Mouse (Mus musculus): Measurements from ENCODE around the gene Fdx1l. TPM values are rescaled to one million over a fixed set of nuclear protein-coding genes. Genes with fewer than 3 reads are reported as not detected.
"Not testable (repeated sequence)": the region's sequence is repeated elsewhere in the genome, so short reads cannot be mapped to it uniquely, and the experiment has no call there.

The Fdx1l gene
- total RNA-seq, 1 experiment from 2014 or later = 36.5 TPM

DNA sequence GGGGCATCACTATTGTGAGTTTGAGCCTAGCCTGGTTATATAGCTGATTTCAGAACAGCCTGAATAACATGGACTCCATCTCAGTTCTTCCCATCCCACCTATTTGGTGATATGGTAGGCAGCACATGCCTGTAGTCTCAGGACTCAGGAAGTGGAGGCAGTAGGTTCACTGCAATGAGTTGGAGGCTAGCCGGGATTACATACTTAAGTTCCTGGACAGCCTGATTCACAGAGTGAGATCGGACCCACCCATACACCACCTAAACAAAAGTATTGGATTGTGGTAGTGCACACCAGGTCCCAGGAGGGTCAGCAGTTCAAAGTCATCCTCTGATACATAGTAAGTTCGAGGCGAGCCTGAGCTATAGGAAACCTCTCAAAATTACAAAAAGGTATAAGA, 773 bp downstream of the Fdx1l start:
- no peak for DNase-seq

DNA sequence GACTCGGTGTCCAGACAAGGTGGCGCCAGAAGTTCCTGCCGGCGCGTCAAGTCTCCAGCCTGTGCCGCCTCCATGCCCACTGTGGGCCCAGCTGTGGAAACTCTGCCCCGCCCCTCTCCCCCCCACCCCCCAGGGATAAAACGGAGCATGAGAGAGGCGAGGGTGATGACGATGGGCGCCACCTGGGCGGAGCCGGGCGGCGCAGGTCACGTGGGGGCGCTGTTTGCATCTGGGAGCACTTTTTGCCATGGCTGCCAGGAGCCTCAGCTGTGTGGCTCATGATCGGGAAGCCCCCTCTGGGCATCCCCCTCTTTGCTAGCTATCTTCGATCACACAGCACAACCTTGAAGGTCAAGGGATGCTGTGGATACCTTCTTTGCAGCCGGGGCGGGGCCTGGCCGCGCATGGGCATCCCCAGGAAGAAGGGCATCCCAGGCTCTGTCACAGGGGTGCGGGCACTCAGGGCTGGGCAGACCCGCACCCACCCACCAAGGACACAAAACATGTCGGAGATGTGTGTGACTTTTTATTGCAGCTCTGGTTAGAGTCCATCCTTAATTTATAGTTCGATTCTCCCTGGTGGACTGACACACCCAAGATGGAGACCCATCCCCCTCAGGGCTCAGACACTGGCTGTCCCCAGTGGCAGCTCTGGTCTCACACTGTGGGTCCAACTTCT, 6.3 kb downstream of the Fdx1l start, which contains the start of gene Zglp1:
TSS of gene Zglp1 (minus strand) at position 88 of the 679 bp plus-strand sequence.
- DNase-seq = no peak

DNA sequence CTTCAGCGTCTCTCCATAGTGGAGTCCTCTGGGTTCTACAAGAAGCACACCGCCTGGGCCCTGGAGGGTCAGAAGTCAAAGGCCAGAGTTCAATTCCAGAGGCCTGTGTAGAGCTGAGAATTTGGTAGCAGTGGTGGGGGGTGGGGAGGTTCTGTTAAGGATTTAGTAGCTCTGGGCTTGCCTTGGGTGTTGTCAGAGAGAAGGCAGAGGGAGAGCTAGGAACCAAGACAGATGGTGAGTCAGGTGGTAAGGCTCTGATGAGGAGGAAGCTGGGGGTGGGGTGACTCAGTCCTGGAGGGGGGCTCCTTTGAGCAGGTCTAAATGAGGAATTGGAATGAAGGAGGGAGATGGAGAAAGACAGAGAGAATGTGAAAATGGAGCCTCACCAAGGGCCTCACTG, 10.5 kb downstream of the Fdx1l start:
- no peak for DNase-seq

DNA sequence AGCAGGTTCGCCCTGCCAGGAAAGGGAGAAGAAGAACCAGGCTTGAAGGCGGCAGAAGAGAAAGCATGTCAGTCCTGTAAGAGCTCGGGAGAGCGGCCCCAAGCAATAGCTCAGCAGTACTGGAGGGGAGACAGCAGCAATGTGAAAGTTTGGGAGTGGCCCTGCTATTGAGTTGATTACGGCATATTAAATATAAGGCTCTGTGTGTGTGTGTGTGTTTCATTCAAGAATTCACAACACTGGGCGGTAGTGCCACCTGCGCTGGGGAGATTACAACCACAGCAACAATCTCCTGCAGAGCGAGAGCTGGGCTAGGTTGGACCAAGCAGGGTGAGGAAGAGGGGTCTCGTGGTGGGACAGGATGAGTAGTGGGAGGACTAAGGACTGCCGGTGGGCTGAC, 21.8 kb downstream of the Fdx1l start:
- DNase-seq = no peak

DNA sequence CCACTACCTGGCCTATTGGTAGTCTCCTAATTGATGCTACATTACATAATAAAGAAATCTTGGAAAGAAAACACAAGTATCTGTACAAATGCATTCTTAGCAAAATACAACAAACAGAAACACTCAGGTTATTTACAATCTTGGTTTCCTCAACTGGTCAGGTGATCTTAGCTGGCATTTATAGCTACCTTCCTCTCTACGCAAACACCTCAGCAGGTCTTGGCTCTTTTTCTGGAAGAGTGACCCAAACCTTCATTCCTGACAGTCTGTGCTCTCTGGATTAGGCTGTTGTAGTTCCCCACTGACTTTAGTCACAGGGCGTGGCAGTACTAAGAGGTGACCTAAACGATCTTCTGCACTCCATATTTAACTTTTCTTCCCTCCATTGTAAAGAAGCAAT, 28.2 kb downstream of the Fdx1l start:
- no peak for DNase-seq

DNA sequence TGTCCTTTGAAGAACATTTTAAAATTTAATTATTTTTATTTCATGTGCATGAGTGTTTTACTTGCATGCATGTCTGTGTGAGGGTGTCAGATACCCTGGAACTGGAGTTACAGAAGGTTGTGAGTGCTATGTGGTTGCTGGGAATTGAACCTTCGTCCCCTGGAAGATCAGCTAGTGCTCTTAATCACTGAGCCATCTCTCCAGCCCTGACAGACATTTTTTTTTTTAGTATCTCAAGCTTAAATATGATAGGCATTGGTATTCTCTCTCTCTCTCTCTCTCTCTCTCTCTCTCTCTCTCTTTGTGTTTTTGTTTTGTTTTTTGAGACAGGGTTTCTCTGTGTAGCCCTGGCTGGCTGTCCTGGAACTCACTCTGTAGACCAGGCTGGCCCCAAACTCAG, 28.6 kb downstream of the Fdx1l start:
- not testable (repeated sequence) for DNase-seq

DNA sequence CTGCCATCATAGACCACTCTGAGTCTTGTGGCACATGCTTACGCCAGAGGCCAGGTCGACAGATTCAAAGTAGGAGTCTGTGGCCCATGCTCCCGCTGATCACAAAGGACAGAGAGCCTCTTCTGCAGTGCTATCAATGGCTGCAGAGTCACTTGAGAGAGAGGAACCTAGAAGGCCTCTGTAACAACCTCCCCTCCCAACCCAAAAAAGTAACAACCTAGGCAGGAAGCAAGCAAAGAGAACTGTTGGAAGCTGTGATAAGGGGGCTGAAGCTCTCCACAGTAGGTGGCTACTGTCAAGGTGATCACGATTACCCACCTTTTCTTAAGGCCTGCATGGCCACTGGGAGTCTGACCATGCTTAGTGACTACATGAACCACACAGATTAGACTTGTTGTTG, 29.9 kb downstream of the Fdx1l start:
- no peak for DNase-seq

DNA sequence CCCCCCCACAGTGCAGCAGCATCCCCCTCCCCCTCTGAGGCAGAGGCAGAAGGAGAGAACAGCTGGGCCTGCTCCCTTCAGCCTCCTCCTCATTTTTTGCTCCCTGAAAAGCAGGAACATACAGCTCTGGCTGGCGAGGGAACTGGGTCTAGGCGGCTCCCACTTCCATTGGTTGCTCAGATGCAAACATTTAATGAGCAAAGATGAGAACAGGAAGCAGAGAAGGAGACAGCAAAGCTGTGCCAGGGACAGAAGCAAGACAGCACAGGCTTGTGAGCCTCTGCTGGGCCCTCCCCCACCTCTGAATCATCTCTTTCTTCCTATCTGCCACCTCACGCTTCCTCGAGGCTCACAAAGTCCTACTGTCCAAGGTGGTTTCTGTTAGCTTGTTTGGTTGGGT, 32.1 kb downstream of the Fdx1l start:
- peak; percentile 13 for DNase-seq

DNA sequence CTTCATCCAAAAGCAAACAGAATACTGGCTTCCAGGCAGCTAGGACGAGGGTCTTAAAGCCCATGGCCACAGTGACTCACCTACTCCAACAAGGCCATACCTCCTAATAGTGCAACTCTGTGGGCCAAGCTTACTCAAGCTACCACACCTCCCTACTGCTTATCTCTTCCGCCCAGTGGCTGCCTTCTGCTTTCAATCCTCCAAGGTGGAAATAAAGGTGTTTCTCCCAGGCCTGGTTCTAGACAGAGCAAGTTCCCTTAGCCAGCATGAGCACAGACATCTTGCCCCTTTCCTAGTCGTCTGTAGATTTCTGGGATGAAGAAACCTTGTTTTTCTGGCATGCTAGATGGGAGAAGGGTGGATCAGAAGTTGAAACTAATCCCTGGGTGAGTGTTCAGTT, 33.6 kb downstream of the Fdx1l start:
- no peak for DNase-seq

DNA sequence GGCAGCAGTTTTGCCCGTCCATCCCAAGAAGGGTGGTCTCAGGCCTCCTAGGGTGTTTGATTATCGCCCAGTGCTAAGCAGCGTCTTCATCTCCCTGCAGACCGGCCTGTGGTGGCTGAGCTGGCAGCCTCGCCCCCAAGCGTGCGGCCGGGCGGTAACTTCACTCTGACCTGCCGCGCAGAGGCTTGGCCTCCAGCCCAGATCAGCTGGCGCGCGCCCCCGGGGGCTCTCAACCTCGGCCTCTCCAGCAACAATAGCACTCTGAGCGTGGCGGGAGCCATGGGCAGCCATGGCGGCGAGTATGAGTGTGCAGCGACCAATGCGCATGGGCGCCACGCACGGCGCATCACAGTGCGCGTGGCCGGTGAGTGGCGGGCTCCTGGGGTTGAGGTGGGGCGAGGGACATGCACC, 35.9 kb downstream of the Fdx1l start:
- DNase-seq = no peak

DNA sequence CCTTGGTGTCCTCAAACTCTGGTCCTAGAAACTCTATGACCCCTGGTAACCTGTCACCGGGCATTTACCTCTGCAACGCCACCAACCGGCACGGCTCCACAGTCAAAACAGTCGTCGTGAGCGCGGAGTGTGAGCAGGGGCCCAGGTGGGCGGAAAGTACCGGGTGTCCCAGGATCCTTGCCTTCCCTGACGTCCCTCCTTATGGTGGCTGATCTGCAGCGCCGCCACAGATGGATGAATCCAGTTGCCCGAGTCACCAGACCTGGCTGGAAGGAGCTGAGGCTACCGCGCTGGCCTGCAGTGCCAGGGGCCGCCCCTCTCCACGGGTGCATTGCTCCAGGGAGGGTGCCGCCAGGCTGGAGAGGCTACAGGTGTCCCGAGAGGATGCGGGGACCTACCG, 36.7 kb downstream of the Fdx1l start:
- DNase-seq = no peak

DNA sequence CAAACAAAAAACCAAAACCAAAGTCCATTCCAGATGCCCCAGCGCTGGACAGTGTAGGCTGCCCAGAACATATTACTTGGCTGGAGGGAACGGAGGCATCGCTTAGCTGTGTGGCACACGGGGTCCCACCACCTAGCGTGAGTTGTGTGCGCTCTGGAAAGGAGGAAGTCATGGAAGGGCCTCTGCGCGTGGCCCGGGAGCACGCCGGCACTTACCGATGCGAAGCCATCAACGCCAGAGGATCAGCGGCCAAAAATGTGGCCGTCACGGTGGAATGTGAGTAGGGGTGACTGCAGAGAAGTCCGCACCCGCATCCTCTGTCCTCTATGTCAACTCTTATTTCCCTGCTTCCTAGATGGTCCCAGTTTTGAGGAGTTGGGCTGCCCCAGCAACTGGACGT, 37.3 kb downstream of the Fdx1l start:
- DNase-seq = no peak

DNA sequence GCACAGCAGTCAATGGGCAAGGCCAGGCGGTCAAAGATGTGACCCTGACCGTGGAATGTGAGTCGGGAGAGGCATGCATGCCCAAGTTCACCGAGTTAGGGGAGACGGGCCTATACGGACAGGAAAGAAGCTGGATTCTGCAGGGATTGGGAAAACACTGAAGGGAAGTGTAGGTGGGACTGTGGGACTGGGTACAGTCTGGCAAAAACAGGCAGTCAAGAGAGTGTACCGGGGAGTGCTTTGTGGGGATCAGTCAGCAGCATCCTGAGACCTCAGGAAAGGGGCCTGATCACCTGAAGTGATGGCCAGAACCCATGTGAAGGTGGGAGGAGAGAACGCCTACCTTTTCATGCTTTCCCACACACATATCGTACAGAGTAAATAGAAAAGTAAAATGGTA, 37.8 kb downstream of the Fdx1l start:
- no peak for DNase-seq

DNA sequence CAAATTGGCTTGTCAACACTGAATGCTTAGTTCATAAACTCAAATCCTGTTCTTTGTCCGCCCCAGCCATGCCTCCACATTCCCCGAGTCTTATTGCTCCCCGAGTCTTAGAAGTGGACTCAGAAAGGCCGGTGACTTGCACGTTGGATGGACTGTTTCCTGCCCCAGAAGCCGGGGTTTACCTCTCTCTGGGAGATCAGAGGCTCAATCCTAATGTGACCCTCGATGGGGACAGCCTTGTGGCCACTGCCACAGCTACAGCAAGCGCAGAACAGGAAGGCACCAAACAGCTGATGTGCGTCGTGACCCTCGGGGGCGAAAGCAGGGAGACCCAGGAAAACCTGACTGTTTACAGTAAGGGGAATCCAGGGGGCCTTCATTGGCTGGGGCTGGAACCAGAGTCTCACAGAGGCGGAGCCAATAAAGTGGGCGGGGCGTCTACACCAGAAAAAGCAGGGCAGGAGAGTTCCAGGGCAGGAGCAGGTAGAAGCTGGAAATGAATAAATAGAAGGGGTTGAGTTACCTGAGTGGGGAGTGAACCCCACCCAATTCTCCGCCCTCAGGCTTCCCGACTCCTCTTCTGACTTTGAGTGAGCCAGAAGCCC, 38.8 kb downstream of the Fdx1l start:
- DNase-seq = no peak

DNA sequence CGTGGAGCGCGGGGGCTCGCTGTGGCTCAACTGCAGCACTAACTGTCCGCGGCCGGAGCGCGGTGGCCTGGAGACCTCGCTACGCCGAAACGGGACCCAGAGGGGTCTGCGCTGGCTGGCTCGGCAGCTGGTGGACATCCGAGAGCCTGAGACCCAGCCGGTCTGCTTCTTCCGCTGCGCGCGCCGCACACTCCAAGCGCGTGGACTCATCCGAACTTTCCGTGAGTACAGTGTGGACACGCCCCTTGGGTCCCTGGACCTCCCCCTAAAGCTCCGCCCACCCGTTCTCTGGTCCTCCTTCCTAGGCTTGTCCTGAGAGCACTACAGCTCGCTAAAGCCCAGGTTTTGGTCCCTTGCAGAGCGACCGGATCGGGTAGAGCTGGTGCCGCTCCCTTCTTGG, 40.3 kb downstream of the Fdx1l start:
- peak; percentile 86 for DNase-seq

DNA sequence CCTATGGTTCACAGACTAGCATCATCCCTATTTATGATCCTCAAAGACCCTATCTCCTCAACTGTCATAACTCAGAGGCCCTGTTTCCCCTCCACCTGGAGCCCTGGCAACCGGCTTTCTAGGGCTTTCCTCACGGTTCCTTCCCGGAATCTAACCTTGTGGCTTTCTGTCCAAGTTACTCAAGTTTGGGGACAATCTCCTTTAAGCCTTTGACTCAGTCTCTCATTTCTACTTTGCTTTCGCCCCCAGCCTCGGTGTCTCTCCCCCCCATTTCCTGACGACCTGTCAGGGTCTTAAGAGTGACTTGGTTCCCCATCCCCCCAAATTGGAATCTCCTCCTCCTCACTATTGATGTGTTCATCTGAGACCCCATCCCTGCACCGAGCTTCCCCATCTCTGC, 40.9 kb downstream of the Fdx1l start:
- DNase-seq = no peak

DNA sequence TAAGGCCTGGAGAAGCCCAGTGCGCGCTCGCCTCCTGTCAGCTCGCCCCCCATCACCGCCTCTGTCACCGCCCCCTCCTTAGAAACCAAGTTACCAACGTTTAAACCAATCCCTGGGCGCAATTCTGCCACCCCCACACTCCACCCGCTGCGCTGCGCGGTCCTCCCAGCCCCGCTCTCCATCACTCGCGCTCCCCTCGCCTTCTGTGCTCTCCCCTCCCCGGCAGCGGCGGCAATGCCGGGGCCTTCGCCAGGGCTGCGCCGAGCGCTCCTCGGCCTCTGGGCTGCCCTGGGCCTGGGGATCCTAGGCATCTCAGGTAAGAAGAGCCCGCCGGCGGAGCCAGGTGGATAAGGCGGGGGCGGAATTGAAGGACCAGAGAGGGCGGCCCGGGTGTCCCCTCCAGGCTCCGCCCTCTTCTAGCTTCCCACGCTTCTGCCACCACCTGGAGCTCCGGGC, 41.5 kb downstream of the Fdx1l start, which contains the start of gene Icam5:
TSS of gene Icam5 (plus strand) at position 178 of the 456 bp plus-strand sequence.
- no peak for DNase-seq

DNA sequence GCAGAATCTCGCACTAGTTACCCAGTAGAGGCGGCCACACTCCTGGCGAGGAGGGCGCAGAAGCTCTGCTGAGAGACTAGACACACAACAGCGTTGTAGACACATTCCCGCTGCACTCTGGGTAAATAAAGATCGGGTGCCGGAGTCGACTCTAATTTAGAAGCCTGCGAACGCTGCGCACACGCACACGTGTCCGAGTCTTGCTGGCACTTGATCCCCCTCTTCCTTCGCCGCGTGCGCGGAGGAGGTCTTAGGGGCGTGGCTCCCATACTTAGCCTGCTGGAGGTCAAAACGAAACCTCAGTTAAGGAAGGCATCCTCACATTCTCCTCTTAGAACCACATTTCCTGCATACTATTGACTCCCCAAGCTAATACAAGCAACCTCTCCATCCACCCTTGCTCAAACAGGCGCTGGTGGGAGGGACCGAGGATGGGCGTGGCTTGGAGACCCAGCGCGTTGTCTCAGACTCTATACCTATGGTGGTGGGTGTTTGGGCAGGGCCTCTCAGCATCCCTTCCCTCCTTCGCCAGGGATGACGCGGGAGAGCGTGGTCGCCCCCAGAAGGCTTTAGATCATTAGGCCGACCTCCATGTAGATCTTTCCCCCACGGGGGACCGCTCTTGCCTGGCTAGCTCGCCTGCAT, 42.0 kb downstream of the Fdx1l start:
- peak; percentile 51 for DNase-seq

DNA sequence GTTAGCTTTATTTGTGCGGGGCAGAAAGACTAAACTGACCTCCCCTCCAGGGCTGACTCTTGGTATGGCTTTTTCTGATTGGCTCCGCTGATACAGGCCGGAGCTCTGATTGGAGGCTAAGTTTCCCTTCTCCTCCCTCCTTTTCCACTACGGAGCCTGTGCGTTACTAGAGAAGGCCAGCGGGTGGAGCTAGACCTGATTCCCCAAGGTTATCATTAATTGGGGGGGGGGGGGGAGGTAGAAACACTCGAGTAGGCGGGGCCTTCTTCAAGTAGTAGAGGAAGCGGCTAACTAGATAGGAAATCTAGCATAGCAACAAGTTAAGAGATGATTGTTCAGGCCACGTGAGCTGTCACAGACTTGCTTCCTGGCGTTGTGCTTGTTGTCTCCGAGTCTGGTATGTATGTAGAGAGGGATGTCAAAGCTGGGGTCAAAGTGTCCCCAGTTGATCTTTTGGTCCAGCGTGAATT, 42.6 kb downstream of the Fdx1l start:
- peak; percentile 80 for DNase-seq

DNA sequence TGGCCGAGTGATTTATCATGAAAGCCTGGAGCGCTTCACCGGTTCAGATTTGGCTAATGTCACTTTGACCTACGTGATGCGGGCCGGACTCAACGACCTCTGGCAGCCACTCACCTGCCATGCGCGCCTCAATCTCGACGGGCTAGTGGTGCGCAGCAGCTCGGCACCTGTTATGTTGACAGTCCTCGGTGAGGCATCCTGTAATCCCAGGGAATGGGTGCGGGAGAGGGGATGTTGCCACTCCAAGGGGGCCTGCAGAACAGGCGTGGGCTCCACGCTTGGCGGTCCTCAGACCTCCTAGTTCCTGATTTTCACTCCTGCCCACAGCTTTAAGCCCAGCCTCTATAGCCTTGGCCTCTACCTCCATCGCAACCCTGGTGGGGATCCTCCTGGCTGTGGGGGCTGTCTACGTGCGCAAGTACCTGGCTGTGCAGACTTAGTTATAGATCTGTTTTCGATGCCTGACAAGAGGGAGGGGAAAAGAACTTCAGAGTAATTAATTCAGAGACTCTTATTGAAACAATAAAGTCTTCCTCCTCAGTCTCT, 43.3 kb downstream of the Fdx1l start:
- no peak for DNase-seq

DNA sequence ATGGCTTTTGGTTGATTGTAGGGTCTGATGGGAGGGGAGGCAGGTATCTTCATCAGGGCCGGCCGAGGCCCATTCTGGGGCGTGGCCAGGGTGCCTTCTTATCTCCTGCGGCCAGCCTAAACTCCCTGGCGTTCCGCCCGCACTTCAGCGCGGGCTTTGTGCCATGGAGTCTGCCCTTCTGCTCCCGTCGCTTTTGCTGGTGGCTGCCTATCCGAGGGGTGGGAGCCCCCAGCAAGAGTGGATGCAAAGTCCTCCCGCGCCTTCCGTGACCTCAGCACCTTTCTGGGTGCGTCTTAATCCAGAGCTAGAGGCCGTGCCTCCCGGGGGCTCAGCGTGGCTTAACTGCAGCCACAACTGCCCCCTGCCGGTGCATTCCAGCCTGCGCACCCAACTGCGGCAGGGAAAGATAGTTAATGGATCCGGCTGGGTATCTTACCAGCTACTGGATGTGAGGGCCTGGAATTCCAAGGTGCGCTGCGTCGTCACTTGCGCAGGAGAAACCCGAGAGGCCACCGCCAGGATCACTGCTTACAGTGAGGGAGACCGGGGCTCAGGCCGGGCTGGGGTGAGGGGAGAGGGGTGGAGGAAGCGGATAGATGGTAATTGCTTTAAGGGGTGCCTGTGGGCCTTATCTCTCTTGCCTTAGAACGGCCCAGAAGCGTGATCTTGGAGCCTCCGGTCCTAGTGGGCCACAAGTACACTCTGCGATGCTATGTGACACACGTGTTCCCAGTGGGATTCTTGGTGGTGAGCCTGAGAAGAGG, 43.9 kb downstream of the Fdx1l start, which contains the start of gene Icam4:
TSS of gene Icam4 (plus strand) at position 83 of the 764 bp plus-strand sequence.
- peak; percentile 85 for DNase-seq

DNA sequence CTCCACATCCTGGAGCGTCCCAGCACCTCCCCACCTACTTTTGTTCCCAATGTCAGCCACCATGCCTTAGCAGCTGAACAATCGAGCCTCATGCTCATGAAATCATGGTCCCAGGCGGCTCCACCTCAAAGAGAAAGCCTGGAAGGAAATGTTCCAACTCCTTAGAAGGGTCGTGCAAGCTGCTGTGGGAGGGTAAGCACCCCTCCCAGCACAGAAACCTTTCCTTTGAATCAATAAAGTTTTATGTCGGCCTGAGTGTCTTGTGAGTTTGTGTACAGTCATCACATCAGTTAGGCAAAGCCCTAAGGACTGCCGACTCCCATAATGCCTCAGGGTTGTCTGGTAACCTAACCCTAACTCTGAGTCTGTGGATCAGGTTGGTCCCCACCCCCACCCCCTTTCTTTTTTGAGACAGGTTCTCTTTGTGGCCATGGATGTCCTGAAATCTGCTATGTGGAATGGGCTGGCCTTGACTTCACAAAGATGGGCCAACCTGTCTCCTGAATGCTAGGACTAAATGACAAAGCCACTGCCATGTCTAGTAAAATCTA, 44.8 kb downstream of the Fdx1l start:
- DNase-seq = no peak

All from adrenal gland, postnatal 25 days (tissue).